Mouse (Mus musculus): ENCODE measurements around the gene Foxd1.

DNA sequence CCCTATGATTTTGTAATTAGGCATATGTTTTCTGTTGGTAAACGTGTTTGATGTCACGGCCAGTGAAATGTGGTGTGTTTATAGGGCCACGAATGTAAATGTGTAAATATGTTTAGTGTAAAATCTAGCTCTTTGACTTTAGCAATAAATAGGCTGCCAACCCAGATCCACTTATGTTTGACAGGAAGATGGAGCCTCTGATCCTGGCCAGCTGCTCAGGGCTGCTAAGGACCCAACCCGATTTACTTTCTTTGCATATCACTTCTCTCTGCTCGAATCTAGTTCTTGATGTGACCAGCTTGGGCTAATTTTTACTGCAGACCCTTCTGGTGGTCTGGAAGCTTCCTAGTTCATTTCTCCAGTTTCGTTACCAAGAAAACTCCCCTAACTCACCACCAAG, 6.3 kb downstream of the Foxd1 start:
- TF ChIP-seq GATA1 (IDR thresholded peaks at IDR 0.05; ENCODE audit: low read length), result no peak
- TF ChIP-seq TAL1 (IDR thresholded peaks at IDR 0.05; ENCODE audit: low read length), result no peak

Data from erythroblast, embryonic 14.5 days (primary cell).